Mouse (Mus musculus) erythroblast, embryonic 14.5 days (primary cell): ENCODE measurements around the gene Ptf1a.

ENCODE experiments used
- GATA1 ChIP-seq: IDR thresholded peaks from 2 replicates; pipeline ENCODE4 v1.6.1; 2012; ENCODE audit warnings: low read length, inconsistent platforms, mixed read lengths
- TAL1 ChIP-seq: IDR thresholded peaks from 3 replicates; pipeline ENCODE4 v1.6.1; 2012; ENCODE audit warnings: low read length, inconsistent platforms, mixed read lengths

GRCm38 (mm10) chr2:19444931-19445831 is at the start of gene Ptf1a:
- TF ChIP-seq TAL1 (no peak), GATA1 (no peak)
